Mouse (Mus musculus) C3H10T1/2 (cell line): Measurements from ENCODE around the gene Gnb4. TPM values are rescaled to one million over a fixed set of nuclear protein-coding genes. Genes with fewer than 3 reads are reported as not detected.

ENCODE experiments used
- polyA plus RNA-seq, 2 experiments: library from polyadenylated mRNA; unstranded; fragments of >200 nt; fragmentation: generic; extraction: Trizol; gene quantifications; one replicate each; pipeline ENCODE4 v1.2.1; 2012; ENCODE audit warnings: missing spikeins in 2 of 2

Gnb4 gene
- 1 to 10 TPM; 8.2 to 8.4 TPM for polyA plus RNA-seq

GRCm38 (mm10) chr3:32616331-32617052, at the start of gene Gnb4:
Gnb4 (minus strand) TSS chr3:32616585.

Other genes starting within 250 kb of the Gnb4 start
- 1 to 10 TPM in 1 of 2 experiments, under 1 TPM in 1; 0.51 to 7.6 TPM for gene Pik3ca, start 218.9 kb downstream of the Gnb4 start, polyA plus RNA-seq
- not detected for gene Kcnmb3, start 124.4 kb downstream of the Gnb4 start, polyA plus RNA-seq
- gene Zfp639, start 106.3 kb downstream of the Gnb4 start, polyA plus RNA-seq, result 10 to 100 TPM in 1 of 2 experiments, 1 to 10 TPM in 1; 2.2 to 14.6 TPM
- gene Mfn1, start 87.1 kb downstream of the Gnb4 start, polyA plus RNA-seq, result 10 to 100 TPM in 1 of 2 experiments, 1 to 10 TPM in 1; 1.1 to 11.0 TPM
- 10 to 100 TPM; 16.3 to 29.1 TPM for gene Actl6a, start 89.7 kb upstream of the Gnb4 start, polyA plus RNA-seq
- 100 to 1,000 TPM; 104 to 174 TPM for gene Ndufb5, start 120.4 kb upstream of the Gnb4 start, polyA plus RNA-seq
- 1 to 10 TPM; 1.2 to 8.2 TPM for gene Mrpl47, start 121.0 kb upstream of the Gnb4 start, polyA plus RNA-seq
- under 1 TPM; 0.02 to 0.12 TPM for gene Usp13, start 201.0 kb upstream of the Gnb4 start, polyA plus RNA-seq